Mouse (Mus musculus): ENCODE results near the gene Fam19a3. TPM values are rescaled to one million over a fixed set of nuclear protein-coding genes. Genes with fewer than 3 reads are reported as not detected.

The Fam19a3 gene
- polyA plus RNA-seq, 1 experiment, result 0.34 TPM

DNA sequence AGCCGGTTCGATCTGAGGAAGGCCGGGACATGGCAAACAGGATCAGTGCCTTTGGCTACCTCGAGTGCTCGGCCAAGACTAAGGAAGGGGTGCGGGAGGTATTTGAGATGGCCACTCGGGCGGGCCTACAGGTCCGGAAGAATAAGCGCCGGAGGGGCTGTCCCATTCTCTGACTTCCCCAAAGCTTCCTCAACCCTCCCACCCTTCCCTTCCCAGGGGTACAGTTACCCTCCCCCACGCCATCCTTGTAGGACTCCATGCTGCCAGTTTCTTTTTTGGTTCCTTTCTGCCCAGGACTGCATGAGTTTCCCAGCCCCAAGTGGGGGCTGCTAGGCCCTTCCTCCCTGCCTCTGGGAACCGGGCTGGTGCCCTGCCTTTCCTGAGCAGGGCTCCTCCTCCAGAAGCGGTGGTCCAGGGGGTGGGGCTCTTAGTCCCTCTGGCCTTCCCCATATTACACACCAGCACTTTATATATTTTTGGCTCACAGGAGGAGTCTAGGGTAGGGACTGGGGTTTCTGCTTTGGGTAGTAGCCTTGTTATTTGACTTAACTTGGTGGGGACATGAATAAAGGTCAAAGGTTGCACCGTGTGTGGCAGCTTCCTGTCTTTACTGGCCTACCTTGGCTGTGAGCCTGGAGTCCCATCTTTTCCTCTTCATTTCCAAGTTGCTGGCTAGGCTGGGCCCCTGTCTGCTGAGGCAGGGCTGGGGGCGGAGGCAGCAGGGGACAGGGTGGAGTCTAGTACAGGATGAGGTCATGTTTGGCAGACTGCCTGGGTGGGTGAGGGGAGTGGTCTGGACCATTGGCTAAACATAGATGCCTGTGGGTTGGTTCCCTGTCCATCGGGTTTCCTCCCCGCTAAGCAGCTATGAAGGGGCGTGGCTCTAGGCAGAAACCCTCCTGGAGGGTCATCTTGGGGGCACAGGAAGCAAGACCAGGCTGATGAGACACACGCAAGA is 12.5 kb upstream of the Fam19a3 start:
- 34% methylated on average over 20 of the region's 20 CpGs for WGBS
- TF ChIP-seq POLR2A (IDR thresholded peaks at IDR 0.05; ENCODE audit: borderline replicate concordance, extremely low read depth, low read depth, low read length), result 0 out of 2 replicates have a peak, but pooled peaks have one; percentile 4
- no peak for TF ChIP-seq CTCF (IDR thresholded peaks at IDR 0.05; ENCODE audit: insufficient read depth, low read length)
- DNase-seq, result peak; percentile 84
- peaks cover 18% of the 10 kb centered on the region for H3K4me1 ChIP-seq (ENCODE audit: control insufficient read depth, insufficient read depth, low read length)
- no peak overlapping the region for H3K4me3 ChIP-seq (replicated peaks; ENCODE audit: extremely low read depth, low read depth, low read length)

DNA sequence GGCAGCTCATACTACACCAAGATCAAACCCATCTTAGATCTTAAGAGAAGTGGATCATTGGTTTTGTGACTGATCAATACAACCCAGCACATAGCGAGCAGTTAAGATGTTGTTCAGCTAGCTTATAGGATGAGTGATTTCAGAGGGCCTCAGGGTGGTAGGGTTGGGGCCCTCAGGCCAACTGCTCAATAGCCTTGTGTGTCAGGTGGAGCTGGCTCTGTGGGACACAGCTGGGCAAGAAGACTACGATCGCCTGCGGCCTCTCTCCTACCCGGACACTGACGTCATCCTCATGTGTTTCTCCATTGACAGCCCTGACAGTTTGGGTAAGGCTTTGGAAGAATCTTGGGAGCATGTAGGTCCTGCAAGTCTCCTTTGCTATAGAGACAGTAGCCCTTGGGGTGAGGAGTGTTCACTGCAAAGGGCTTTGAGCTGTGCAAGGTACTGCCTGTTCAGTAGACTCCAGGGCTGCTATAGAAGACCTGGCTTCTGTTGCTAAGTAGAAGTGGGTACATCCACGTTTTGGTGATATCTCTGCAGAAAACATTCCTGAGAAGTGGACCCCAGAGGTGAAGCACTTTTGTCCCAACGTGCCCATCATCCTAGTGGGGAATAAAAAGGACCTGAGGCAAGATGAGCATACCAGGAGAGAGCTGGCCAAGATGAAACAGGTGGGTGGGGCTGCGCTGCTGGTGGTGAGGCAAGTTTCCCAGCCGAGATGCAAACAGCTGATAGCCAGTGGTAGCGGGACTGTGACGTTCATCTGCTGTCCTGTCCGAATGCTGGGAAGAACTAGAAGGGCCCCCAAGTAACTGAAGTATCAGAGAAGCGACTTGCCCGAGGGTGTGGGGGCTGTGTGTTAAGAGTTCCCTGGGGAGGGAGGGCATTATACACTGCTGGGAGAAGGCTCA is 11.0 kb upstream of the Fam19a3 start:
- WGBS, result 51% methylated on average over 15 of the region's 15 CpGs
- peaks cover 18% of the 10 kb centered on the region for H3K4me1 ChIP-seq (ENCODE audit: control insufficient read depth, insufficient read depth, low read length)
- no peak for TF ChIP-seq POLR2A (IDR thresholded peaks at IDR 0.05; ENCODE audit: borderline replicate concordance, extremely low read depth, low read depth, low read length)
- no peak for TF ChIP-seq CTCF (IDR thresholded peaks at IDR 0.05; ENCODE audit: insufficient read depth, low read length)
- H3K4me3 ChIP-seq (replicated peaks; ENCODE audit: extremely low read depth, low read depth, low read length), result no peak overlapping the region
- DNase-seq, result no peak

DNA sequence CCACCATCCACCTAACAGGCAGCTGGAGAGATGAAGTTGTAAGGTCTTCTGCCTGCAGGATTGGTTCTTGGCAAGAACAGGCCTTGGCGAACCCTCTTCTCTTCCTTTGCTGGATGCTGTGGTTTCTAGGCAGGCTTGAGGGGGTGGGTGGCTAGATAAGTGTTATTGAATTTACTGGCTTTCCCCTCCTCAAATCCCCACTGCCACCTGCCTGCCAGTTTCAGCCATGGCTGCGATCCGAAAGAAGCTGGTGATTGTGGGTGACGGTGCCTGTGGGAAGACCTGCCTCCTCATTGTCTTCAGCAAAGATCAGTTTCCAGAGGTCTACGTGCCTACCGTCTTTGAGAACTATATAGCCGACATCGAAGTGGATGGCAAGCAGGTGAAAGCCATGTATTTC is 10.0 kb upstream of the Fam19a3 start:
- Histone ChIP-seq H3K4me3 (replicated peaks; ENCODE audit: extremely low read depth, low read depth, low read length) (no peak overlapping the region), H3K4me1 (ENCODE audit: control insufficient read depth, insufficient read depth, low read length) (peaks cover 18% of the 10 kb centered on the region)
- TF ChIP-seq POLR2A (IDR thresholded peaks at IDR 0.05; ENCODE audit: borderline replicate concordance, extremely low read depth, low read depth, low read length), result no peak
- no peak for TF ChIP-seq CTCF (IDR thresholded peaks at IDR 0.05; ENCODE audit: insufficient read depth, low read length)
- WGBS, result 82% methylated on average over 8 of the region's 8 CpGs
- no peak for DNase-seq

- peaks cover 18% of the 10 kb centered on the region for H3K4me1 ChIP-seq (ENCODE audit: control insufficient read depth, insufficient read depth, low read length)
- H3K4me3 ChIP-seq (replicated peaks; ENCODE audit: extremely low read depth, low read depth, low read length), result no peak overlapping the region
- WGBS, result 27% methylated on average over 4 of the region's 4 CpGs
- no peak for DNase-seq
- no peak for TF ChIP-seq CTCF (IDR thresholded peaks at IDR 0.05; ENCODE audit: insufficient read depth, low read length)
- no peak for TF ChIP-seq POLR2A (IDR thresholded peaks at IDR 0.05; ENCODE audit: borderline replicate concordance, extremely low read depth, low read depth, low read length)
Observed at GRCm38 (mm10) chr3:104791017-104791416, 9.4 kb upstream of the Fam19a3 start.

- no peak for TF ChIP-seq CTCF (IDR thresholded peaks at IDR 0.05; ENCODE audit: insufficient read depth, low read length)
- TF ChIP-seq POLR2A (IDR thresholded peaks at IDR 0.05; ENCODE audit: borderline replicate concordance, extremely low read depth, low read depth, low read length), result peak; percentile 16; the same call in 1 of the 2 replicates
- WGBS, result 17% methylated on average over 6 of the region's 6 CpGs
- DNase-seq, result no peak
- Histone ChIP-seq H3K4me3 (replicated peaks; ENCODE audit: extremely low read depth, low read depth, low read length) (peak overlapping the region; percentile 15), H3K4me1 (ENCODE audit: control insufficient read depth, insufficient read depth, low read length) (peaks cover 18% of the 10 kb centered on the region)
Observed at GRCm38 (mm10) chr3:104790401-104790937, 8.8 kb upstream of the Fam19a3 start.

- peak overlapping the region; percentile 70 for H3K4me3 ChIP-seq (replicated peaks; ENCODE audit: extremely low read depth, low read depth, low read length)
- TF ChIP-seq POLR2A (IDR thresholded peaks at IDR 0.05; ENCODE audit: borderline replicate concordance, extremely low read depth, low read depth, low read length) (no peak), CTCF (IDR thresholded peaks at IDR 0.05; ENCODE audit: insufficient read depth, low read length) (no peak)
- 30% methylated on average over 13 of the region's 13 CpGs for WGBS
- H3K4me1 ChIP-seq (ENCODE audit: control insufficient read depth, insufficient read depth, low read length), result peaks cover 18% of the 10 kb centered on the region
- no peak for DNase-seq
Observed at GRCm38 (mm10) chr3:104789822-104790221, 8.2 kb upstream of the Fam19a3 start.

GRCm38 (mm10) chr3:104789312-104789605 is 7.6 kb upstream of the Fam19a3 start:
- DNase-seq, result no peak
- Histone ChIP-seq H3K4me1 (ENCODE audit: control insufficient read depth, insufficient read depth, low read length) (peaks cover 16% of the 10 kb centered on the region), H3K4me3 (replicated peaks; ENCODE audit: extremely low read depth, low read depth, low read length) (peak overlapping the region; percentile 70)
- WGBS, result 8% methylated on average over 10 of the region's 10 CpGs
- TF ChIP-seq CTCF (IDR thresholded peaks at IDR 0.05; ENCODE audit: insufficient read depth, low read length) (no peak), POLR2A (IDR thresholded peaks at IDR 0.05; ENCODE audit: borderline replicate concordance, extremely low read depth, low read depth, low read length) (no peak)

- Histone ChIP-seq H3K4me3 (replicated peaks; ENCODE audit: extremely low read depth, low read depth, low read length) (peak overlapping the region; percentile 70), H3K4me1 (ENCODE audit: control insufficient read depth, insufficient read depth, low read length) (peaks cover 12% of the 10 kb centered on the region)
- peak; percentile 88 for DNase-seq
- TF ChIP-seq POLR2A (IDR thresholded peaks at IDR 0.05; ENCODE audit: borderline replicate concordance, extremely low read depth, low read depth, low read length) (peak; percentile 60; the same call in 1 of the 2 replicates), CTCF (IDR thresholded peaks at IDR 0.05; ENCODE audit: insufficient read depth, low read length) (peak; percentile 72)
- under 1% methylated on average over 52 of the region's 52 CpGs for WGBS
Observed at GRCm38 (mm10) chr3:104788561-104789311, 7.1 kb upstream of the Fam19a3 start.

All from lung, adult 2 months (tissue).